Mouse (Mus musculus) cerebellum, adult 11 months (tissue): Measurements from ENCODE around the gene Emc8.

Source experiments
- DNase-seq: peaks from one replicate; pipeline ENCODE4 v3.0.0; 2022

The Emc8 gene

GRCm38 (mm10) chr8:120633665-120634271 is 34.6 kb downstream of the Emc8 start:
- no peak for DNase-seq

GRCm38 (mm10) chr8:120632969-120633664 is 35.3 kb downstream of the Emc8 start:
- DNase-seq, result no peak

DNA sequence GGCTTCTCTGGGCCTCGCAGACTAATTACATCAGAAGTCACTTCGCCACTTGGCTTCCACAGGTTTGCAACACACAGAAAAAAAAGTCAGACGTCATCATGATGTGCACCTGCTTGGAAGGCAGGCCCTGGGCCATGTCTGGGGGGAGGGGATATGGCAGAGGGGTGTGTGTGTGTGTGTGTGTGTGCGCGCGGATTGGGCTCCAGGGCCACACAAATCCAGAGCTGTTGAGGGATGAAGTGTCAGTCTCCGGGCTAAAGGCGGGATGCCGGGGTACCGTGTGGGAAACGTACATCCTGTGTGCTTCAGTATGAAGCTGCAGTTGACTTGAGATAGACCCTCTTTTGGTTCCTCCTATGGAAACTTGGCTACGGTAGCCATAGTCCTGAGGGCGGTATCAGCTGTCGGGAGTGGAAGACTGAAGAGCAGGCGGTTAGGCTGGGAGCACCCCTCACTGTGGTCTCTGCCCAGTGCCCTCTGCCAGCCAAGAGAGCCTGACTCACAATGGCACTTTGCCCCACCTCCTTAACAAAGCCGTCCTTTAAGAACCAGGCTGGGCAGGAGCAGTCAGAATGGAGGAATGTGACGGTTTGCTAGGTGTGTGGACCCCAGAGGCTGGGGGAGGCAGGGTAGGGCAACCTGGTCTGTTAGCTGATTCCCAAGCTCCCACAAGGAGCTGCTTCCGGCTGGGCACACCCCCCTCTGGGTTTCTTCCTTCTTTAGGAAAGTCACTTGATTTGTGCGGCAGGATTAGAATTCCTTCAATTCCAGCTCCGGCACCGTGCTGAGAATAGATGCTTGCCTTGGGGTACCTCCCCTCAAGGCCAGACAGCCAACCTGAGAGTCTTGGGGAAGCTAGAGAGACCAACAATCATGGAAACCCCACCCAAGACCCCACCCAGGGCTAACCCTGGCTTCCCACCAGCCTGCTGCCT is 36.7 kb downstream of the Emc8 start:
- no peak for DNase-seq

GRCm38 (mm10) chr8:120630848-120631247 is 37.5 kb downstream of the Emc8 start:
- no peak for DNase-seq

DNA sequence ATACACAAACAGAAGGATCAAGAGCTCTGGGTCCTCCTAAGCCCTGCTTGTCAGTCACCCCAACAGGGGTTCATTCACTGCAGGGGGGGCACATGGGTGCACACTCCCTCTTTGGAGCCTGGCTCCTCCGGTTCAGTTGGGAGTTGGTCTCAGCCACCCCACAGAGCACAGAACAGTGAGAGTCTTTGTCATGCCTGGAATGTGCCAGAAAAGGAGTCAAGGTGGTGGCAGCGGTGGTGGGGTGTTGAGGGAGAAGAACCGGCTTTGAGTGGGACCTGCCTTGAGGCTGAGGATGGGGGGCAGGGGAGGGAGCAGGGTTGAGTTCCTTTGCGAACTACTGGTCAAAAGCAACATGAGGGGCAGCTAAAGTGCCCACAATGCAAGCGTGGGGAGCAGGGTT is 38.3 kb downstream of the Emc8 start:
- no peak for DNase-seq

DNA sequence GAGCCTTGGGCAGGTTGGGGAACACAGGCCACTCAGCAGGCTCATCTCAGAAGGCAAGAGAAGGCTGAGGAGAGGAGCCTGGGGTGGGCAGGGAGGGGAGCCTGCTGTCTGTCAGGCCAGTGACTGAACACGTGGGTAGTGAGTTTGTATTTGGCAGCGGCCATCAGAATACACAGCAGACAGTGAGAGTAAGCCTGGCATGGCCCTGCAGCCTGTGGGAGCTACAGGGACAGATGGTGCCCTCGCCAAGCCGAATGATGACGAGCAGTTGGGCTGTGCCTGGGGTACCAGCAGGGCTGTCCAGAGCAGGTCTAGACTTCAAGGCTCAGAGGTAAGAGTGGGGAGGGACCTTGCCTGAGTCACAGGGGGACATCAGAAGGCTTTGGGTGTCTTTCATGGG is 41.1 kb downstream of the Emc8 start:
- DNase-seq, result peak; percentile 58

DNA sequence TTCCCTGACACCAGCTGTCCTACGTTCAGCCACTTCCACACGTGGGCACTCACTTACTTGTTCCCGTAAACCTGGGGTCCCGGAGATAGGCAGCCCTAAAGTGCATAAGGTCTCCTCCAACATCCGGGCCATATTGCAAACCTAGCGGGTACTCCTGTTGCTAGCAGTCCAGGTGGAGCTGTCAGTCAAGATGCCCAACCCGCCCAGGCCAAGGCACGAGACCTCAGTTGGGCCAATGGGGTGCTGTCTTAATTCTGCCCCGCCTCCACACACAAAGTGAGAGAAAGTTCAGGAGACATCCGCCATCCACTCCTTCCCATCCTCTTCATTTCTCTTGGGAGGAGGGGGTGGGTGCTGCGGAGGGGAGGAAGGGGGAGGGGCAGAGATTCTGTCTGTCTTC is 41.9 kb downstream of the Emc8 start:
- no peak for DNase-seq

DNA sequence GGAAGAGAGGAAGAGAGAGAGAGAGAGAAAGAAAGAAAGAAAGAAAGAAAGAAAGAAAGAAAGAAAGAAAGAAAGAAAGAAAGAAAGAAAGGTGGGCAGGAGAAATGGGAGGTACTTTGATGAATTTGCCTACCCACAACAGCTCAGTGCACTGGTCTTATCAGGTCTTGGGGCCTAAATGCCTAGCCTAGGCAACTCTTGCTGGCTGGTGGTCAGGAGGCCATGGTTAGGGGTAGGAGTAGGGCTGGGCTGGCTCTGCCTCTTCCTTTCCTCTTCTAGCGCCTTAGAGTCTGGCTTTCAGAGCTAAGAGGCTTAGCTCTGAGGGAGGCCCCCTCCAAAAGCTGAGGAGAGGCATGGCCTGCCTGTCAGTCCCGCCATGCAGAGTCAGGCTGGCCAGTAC is 44.8 kb downstream of the Emc8 start:
- DNase-seq, result no peak

DNA sequence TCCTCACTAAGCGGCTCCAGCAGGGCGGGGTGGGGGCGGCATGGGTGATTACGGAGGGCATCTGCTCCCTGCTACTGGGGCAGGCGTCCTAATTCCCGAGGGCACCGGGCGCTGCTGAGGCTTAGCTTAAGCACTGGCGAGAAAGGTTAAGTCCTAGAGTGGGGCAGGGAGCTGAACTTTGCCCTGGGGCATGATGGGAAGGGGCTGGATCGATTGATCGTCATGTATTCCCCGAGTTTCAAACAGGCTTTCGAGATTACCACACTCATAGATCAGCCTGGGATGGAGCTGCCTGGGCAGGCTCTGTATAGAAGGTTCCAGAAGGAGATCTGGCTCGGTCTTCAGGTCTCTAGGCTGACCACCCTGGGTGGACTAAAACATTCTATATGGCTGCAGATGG is 46.2 kb downstream of the Emc8 start:
- no peak for DNase-seq

DNA sequence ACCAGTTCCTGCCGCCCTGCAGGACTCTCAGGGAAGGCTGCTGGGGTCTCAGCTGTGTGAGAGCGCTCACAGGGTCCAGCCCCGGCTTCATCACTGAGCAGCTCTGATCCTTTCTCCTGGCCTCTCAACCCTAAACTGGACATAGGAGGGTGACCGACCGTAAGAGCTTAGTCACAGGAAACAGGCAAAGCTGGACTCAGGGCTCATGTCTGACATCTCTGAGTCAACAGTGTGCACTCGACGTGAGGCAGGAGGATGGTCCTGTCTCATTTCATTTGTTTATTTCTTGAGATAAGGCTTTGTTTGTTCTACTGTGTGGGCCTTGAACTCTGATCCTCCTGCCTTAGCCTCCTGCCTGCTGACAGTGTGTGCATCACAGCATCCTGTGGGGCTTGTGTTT is 47.9 kb downstream of the Emc8 start:
- DNase-seq, result no peak

GRCm38 (mm10) chr8:120619235-120620180 is 48.9 kb downstream of the Emc8 start:
- DNase-seq, result no peak

- DNase-seq, result peak; percentile 54
These were observed 50.3 kb downstream of the Emc8 start for GRCm38 (mm10) chr8:120618110-120618509.

GRCm38 (mm10) chr8:120616663-120617626 is 51.4 kb downstream of the Emc8 start:
- DNase-seq, result no peak

DNA sequence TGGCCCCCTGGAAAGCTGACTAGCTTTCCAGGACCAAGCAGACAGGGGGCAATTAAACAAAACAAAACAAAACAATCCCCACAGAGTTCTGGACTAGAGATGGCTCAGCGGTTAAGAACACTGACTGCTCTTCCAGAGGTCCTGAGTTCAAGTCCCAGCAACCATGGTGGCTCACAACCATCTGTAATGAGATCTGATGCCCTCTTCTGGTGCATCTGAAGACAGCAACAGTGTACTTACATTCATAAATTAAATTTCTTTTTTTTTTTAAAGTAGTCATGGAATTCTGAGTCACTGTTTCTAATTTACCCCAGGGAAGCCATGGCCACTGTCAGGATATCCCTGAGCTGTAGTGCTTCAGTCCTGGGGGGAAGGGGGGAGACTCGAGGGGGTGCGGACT is 53.9 kb downstream of the Emc8 start:
- no peak for DNase-seq

GRCm38 (mm10) chr8:120610824-120611223 is 57.5 kb downstream of the Emc8 start:
- DNase-seq, result no peak

GRCm38 (mm10) chr8:120607885-120608284 is 60.5 kb downstream of the Emc8 start:
- DNase-seq, result peak; percentile 68

GRCm38 (mm10) chr8:120607460-120607859 is 60.9 kb downstream of the Emc8 start:
- DNase-seq, result no peak
